Mouse (Mus musculus): Measurements from ENCODE around the gene Mt4.
"Not testable (repeated sequence)": the region's sequence is repeated elsewhere in the genome, so short reads cannot be mapped to it uniquely, and the experiment has no call there.

Gene Mt4

GRCm38 (mm10) chr8:94135556-94135955 lies 1.4 kb upstream of the Mt4 start:
- DNase-seq: no peak

- DNase-seq: no peak
Measured at GRCm38 (mm10) chr8:94136192-94136591, 805 bp upstream of the Mt4 start.

DNA sequence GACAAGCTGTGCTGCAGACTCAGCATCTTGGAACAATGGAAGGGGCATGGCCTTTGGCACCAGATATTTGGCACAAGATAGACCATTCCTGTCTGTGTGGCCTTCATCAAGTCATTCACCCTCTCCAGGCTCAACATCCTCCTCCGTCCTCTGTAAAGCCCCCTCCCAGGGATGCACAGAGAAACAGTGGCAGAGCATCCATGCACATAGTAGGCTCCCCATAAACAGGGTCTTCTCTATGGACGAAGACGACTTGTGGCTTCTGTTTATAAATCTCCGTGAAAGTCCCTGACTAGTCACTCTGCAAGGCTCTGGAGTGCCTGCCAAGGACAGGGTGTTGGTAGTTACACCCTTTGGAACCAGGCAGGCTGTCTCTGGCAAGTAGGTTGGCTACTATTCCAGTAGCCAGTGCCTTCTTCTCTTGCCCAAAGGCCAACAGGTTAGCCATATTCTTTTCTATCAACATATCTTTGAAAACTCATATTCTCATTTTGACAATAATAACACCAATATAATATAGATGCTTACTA lies 3.3 kb downstream of the Mt4 start:
- DNase-seq: no peak

- DNase-seq: no peak
Measured at GRCm38 (mm10) chr8:94148236-94148635, 11.2 kb downstream of the Mt4 start.

DNA sequence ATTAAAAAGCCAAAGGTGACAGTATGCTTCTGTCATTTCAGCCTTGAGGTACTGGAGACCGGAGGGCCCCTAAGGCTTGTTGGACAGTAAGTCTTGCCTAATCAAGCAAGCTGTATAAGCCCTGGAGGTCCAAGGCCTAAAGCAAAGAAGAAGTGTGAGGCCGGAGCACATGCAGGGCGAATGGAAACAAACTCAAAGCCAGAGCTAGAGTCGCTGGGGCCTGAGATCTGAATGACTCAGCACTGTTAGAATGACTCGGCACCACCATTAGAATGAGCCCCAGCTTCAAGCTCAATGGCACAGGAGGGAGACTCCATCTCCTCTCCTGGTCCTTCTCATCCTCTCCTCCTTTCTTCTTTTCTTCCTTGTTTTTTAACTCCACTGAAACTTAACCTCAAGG lies 13.9 kb downstream of the Mt4 start:
- DNase-seq: no peak

DNA sequence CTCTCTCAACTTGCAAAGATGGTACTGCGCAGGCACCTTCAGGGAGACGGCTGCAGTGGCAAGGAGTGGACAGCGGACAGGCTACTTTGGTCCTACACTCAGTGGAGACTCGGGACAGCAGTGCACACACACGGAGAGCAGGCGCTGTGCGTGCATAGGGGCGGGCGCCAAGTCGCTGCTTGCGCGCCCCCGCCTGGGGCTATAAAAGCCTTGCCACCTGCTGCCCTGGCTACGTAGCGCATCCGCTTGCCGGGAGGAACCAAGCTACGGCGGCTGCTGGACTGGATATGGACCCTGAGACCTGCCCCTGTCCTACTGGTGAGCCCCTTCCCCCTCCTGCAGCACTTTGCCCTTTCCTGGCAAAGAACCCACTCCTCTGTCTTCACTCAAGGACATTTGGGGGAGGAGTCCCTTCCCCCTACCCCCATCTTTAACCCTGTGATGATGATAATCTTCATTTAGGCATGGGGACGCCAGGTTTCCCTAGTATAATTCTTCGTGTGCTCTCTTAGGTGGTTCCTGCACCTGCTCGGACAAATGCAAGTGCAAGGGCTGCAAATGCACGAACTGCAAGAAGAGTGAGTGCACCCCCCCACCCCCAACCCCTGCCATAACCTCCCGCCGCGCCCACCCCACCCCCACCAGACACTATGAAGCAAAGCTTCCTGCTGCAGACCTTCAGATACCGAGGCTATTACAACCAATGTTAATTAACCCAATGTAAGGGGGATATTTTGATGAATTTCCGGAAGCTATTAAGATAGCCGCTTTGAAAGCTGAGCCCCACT lies 15.7 kb downstream of the Mt4 start, which contains the start of gene Mt3:
Gene Mt3, plus strand, starts transcription at position 95 of the 788 bp plus-strand sequence.
- peak; percentile 83 for DNase-seq

DNA sequence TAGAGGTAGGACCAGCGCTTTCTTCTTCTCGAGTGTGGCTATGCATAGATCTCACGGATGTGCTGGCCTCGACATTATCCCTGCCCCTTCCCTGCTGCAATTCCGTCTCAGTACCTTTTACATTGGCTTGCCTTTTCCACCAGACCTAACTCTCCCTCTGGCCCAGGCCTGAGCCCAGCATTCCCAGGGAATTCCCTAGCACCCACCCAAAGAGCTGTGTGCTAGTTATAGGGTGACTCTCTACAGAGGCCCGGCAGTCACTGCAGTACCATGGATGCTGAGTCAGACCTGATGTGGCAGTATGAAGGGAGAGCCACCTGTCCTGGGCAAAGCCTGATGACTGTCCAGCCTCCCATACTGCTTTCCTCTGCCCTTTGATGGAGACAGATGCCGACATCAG lies 16.5 kb downstream of the Mt4 start:
- DNase-seq: peak; percentile 40

- no peak for DNase-seq
Measured at GRCm38 (mm10) chr8:94154537-94154936, 17.5 kb downstream of the Mt4 start.

GRCm38 (mm10) chr8:94156092-94156491 lies 19.1 kb downstream of the Mt4 start:
- no peak for DNase-seq

DNA sequence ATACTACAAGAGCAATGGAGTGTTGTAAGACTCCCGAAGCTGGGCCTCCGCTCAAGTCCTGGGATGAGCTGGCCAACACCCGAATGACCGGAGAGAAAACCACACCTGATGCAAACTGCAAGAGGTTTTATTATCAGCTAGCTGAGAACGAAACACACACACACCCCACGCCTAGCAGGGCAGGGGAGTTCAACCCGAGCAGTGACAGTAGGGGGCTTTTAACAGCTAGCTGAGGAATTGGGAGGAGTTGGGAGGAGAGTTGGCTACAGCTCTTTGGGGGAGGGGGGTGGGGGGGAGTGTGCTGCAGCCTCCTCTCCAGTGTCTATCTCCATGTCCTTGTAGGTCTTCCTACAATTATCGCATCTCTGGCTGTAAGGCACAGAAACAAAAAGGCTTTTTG lies 28.8 kb downstream of the Mt4 start:
- DNase-seq: not testable (repeated sequence)

- peak; percentile 93 for DNase-seq
Measured at GRCm38 (mm10) chr8:94167244-94167643, 30.2 kb downstream of the Mt4 start.

DNA sequence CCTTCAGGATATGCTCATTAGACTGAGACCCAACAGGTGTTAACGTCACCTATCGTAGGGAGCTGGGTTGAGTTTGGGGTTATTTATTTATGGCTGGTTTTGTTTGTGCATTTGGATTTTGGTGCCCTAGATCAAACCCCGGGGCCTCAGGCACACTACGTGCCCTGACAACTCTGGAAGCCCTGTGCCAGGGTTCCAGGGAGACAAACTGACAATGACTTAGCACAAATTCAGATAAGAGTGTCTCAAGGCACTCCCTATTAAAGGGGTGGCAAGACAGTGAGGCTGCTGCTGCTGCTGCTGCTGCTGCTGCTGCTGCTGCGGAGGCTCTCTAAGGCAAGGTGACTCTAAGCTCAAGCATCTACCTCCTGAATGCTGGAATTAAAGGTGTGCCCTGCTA lies 32.5 kb downstream of the Mt4 start:
- DNase-seq: no peak

DNA sequence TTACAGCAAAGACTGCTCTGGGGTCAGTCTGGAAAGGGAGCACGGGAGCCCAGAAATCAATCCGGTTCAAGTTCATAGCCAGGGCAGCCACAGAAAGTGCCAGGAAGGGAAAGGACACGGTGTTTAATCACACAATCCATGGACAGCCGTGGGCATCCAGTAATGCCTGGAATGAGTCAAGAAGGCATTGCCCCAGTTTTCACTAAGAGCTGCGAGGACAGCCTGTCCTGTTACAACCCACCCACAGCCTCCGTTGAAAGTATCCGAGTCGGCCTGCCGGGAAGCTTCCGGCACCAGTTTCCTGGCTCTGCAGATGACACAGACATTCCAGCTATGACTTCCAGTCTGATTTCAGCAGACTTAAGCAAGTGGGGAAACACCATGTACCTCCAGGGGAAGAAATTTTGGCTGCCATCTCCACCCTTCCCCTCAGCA lies 34.3 kb downstream of the Mt4 start:
- no peak for DNase-seq

- DNase-seq: peak; percentile 35
Measured at GRCm38 (mm10) chr8:94172075-94172808, 35.2 kb downstream of the Mt4 start, which contains the start of gene Mt2. TSS of gene Mt2 (plus strand) at chr8:94172664.

DNA sequence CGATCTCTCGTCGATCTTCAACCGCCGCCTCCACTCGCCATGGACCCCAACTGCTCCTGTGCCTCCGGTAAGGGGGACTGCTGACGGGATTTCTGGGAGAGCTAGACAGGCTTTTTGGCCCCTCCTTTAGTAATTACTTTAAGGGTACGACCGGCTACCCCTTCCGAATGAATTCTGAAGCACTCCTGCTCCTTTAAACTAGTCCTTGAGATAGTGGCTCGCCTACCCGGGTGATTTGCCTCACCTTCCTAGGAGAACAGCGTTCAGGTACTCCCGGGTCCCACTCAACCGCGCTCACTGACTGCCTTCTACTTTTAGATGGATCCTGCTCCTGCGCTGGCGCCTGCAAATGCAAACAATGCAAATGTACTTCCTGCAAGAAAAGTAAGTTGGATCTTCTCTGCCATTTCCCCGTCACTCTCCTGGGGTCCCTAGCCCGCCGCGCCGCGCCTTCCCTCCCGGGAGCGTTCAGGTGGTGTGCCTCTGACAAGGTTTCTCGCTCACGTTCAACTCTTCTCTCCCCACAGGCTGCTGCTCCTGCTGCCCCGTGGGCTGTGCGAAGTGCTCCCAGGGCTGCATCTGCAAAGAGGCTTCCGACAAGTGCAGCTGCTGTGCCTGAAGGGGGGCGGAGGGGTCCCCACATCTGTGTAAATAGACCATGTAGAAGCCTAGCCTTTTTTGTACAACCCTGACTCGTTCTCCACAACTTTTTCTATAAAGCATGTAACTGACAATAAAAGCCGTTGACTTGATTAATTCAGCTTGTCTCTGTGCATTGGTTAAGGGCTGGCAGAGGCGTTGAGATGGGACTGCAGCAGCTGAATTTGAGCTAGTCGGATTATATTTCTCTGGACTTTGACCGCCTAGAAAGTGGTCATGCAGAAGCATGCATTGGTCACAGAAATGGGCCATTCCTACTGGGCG lies 36.1 kb downstream of the Mt4 start:
- DNase-seq: no peak

GRCm38 (mm10) chr8:94173848-94174403 lies 36.9 kb downstream of the Mt4 start:
- DNase-seq: no peak

GRCm38 (mm10) chr8:94174619-94175213 lies 37.7 kb downstream of the Mt4 start:
- no peak for DNase-seq

DNA sequence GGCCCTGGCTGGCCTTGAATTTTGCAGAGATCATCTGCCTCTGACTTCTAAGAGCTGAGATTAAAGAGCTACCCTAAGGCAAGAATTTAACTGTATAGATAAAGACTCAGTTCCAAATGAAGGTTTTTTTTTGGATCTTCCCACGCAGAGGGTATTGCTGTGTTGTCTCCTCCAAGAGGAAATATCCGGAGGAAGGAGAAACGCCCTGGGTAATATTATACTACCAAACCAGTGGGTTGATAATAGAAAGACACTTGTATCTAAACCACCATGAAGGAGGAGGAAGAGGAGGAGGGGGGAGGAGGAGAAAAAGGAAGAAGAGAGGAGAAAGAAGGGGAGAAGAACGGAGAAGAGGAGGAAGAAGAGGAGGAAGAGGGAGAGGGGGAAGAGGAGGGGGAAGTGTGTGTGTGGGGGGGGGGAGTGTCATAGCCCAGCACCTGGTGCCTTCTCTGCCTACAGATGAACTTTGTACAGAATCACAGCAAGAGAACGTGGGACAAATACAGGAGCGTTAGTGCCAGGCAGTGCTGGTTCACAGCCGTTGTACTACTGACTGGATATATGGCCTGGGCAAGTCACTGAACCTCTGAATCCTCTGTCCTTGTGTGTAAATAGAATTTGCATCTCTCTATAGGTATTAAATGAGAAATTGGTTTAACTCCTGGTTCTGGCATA lies 40.9 kb downstream of the Mt4 start:
- DNase-seq: no peak

- DNase-seq: peak; percentile 64
Measured at GRCm38 (mm10) chr8:94178857-94179712, 42.1 kb downstream of the Mt4 start, which contains the start of gene Mt1. TSS of gene Mt1 (plus strand) at chr8:94179082.

Measured in cerebellum, adult 8-10 months (tissue).